11 mouse cellular contexts compared by ENCODE assay signal in genomic region chr10:44704143-44704542, GRCm38 (mm10).
"Had no signal": no experiment of that assay in that cellular context is flagged by ENCODE, and none has a peak within 500 bp of the region (broad histone marks: within the 10 kb centered on the region; RNA-seq: fewer than 3 reads in every experiment).

No protein-coding gene starts in this region.

- H3K4me2 ChIP-seq: liver, embryonic 13.5 days; midbrain, embryonic 12.5 days; stomach, embryonic 15.5 days had no signal

- DNase-seq: kidney, postnatal 25 days; layer of hippocampus, postnatal 36 days; liver, embryonic 13.5 days; lung, adult 2 months; thymus, postnatal 25 days had no signal

- H3K4me3 ChIP-seq: left cerebral cortex, adult 2 months; liver, embryonic 13.5 days; midbrain, embryonic 12.5 days; stomach, embryonic 15.5 days had no signal

- ATAC-seq: midbrain, embryonic 16.5 days had no signal

- H3K27ac ChIP-seq: kidney, postnatal 0 days; left cerebral cortex, adult 2 months; liver, embryonic 13.5 days; macrophage; midbrain, embryonic 12.5 days; stomach, embryonic 15.5 days had no signal

- H3K36me3 ChIP-seq: liver, embryonic 13.5 days; midbrain, embryonic 12.5 days; stomach, embryonic 15.5 days had no signal

- H3K4me1 ChIP-seq: midbrain, embryonic 12.5 days; stomach, embryonic 15.5 days had no signal

- H3K27me3 ChIP-seq: liver, embryonic 13.5 days; midbrain, embryonic 12.5 days; stomach, embryonic 15.5 days had no signal

- H3K9ac ChIP-seq: liver, embryonic 13.5 days; midbrain, embryonic 12.5 days; stomach, embryonic 15.5 days had no signal

- H3K9me3 ChIP-seq: liver, embryonic 13.5 days; midbrain, embryonic 12.5 days; stomach, embryonic 15.5 days had no signal
